Comparison of ENCODE assay signal across 8 mouse cellular contexts in genomic region chr6:31220184-31220931, GRCm38 (mm10).
A peak's percentile ranks its signal among the peaks of the same experiment; 100 is the strongest.
DNase-seq lines count a peak whose midpoint lies in the region; ATAC-seq lines count a peak whose summit lies in the region.

No protein-coding gene starts in this region.

- peak overlapping the region; percentile 54 for H3K9ac ChIP-seq in heart, embryonic 12.5 days
- no peak overlapping the region for H3K9ac ChIP-seq in kidney, embryonic 15.5 days
- H3K9ac ChIP-seq in liver, embryonic 15.5 days: no peak overlapping the region

- peak; percentile 65 for DNase-seq in A20 (ENCODE audit: low read depth, low spot score)
- DNase-seq in adrenal gland, postnatal 4 days (ENCODE audit: low spot score in 2 of 2): peak; percentile 31 to 47
- peak; percentile 50 to 58 for DNase-seq in natural killer cell, adult 2 months (ENCODE audit: low spot score in 2 of 2)
- DNase-seq in testis, postnatal 10 days (ENCODE audit: low spot score): peak; percentile 70

- peaks cover 47% of the 10 kb centered on the region for H3K27me3 ChIP-seq in heart, embryonic 12.5 days (replicated peaks)
- H3K27me3 ChIP-seq in kidney, embryonic 15.5 days: peaks cover 88% of the 10 kb centered on the region
- peaks cover 94% of the 10 kb centered on the region for H3K27me3 ChIP-seq in liver, embryonic 15.5 days

- H3K9me3 ChIP-seq in heart, embryonic 12.5 days (replicated peaks): no peaks in the 10 kb centered on the region
- no peaks in the 10 kb centered on the region for H3K9me3 ChIP-seq in kidney, embryonic 15.5 days (replicated peaks)
- H3K9me3 ChIP-seq in liver, embryonic 15.5 days (replicated peaks): no peaks in the 10 kb centered on the region

- ATAC-seq in erythroblast, adult 5-6 weeks (replicated peaks; ENCODE audit: low FRiP score, poor library complexity, severe bottlenecking): peak; percentile 37; the same call in 1 of the 2 replicates
- peak; percentile 38; the same call in 1 of the 2 replicates for ATAC-seq in heart, embryonic 12.5 days (ENCODE audit: insufficient number of reproducible peaks, low FRiP score)
- peak; percentile 44 for ATAC-seq in kidney, embryonic 15.5 days (replicated peaks; ENCODE audit: low FRiP score)
- ATAC-seq in liver, embryonic 15.5 days (ENCODE audit: insufficient read depth): no peak

- peaks cover 10% of the 10 kb centered on the region for H3K4me1 ChIP-seq in heart, embryonic 12.5 days (replicated peaks)
- peaks cover 43% of the 10 kb centered on the region for H3K4me1 ChIP-seq in kidney, embryonic 15.5 days
- H3K4me1 ChIP-seq in liver, embryonic 15.5 days (replicated peaks): peaks cover 29% of the 10 kb centered on the region

- H3K4me2 ChIP-seq in heart, embryonic 12.5 days: peak overlapping the region; percentile 83
- peak overlapping the region; percentile 70 for H3K4me2 ChIP-seq in kidney, embryonic 15.5 days
- H3K4me2 ChIP-seq in liver, embryonic 15.5 days: peak overlapping the region; percentile 59

- 1% methylated on average over 30 of the region's 30 CpGs for WGBS in heart, embryonic 12.5 days
- under 1% methylated on average over 30 of the region's 30 CpGs for WGBS in kidney, embryonic 15.5 days
- under 1% methylated on average over 30 of the region's 30 CpGs for WGBS in liver, embryonic 15.5 days (ENCODE audit: insufficient replicate concordance)

- peak overlapping the region; percentile 50 for H3K4me3 ChIP-seq in heart, embryonic 12.5 days
- peak overlapping the region; percentile 40 for H3K4me3 ChIP-seq in kidney, embryonic 15.5 days (replicated peaks)
- peak overlapping the region; percentile 38 for H3K4me3 ChIP-seq in liver, embryonic 15.5 days (replicated peaks)

- no peak overlapping the region for H3K27ac ChIP-seq in heart, embryonic 12.5 days (ENCODE audit: poor library complexity, severe bottlenecking)
- no peak overlapping the region for H3K27ac ChIP-seq in kidney, embryonic 15.5 days
- no peak overlapping the region for H3K27ac ChIP-seq in liver, embryonic 15.5 days (replicated peaks)

- H3K36me3 ChIP-seq in heart, embryonic 12.5 days: no peaks in the 10 kb centered on the region
- no peaks in the 10 kb centered on the region for H3K36me3 ChIP-seq in kidney, embryonic 15.5 days
- no peaks in the 10 kb centered on the region for H3K36me3 ChIP-seq in liver, embryonic 15.5 days (replicated peaks)
